Mouse (Mus musculus): Measurements from ENCODE around the gene Rhd. TPM values are rescaled to one million over a fixed set of nuclear protein-coding genes. Genes with fewer than 3 reads are reported as not detected.
A peak's percentile ranks its signal among the peaks of the same experiment; 100 is the strongest.

Rhd gene
- polyA plus RNA-seq, 1 experiment from 2014 or later: 2.1 TPM

DNA sequence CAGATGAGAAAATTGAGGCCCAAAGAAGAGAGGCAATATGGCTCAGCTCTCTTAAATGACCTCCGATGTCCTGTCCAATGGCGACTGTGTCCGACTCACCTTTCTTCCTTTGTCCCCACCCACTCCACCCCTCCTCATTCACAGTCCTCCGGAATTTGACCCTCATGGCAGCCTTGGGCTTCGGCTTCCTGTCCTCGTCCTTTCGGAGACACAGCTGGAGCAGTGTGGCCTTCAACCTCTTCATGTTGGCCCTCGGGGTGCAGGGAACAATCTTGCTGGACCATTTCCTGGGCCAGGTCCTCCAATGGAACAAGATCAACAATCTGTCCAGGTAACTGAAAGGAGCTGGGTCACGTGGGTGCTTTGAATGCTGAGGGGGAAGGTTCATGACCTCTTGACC, 11.8 kb downstream of the Rhd start:
- Histone ChIP-seq H3K36me3 (ENCODE audit: control insufficient read depth, insufficient read depth, low read length) (no peaks in the 10 kb centered on the region), H3K9me3 (ENCODE audit: control insufficient read depth, low read length) (no peaks in the 10 kb centered on the region), H3K27me3 (ENCODE audit: control insufficient read depth, insufficient read depth, low read length) (no peaks in the 10 kb centered on the region), H3K27ac (ENCODE audit: low read depth, low read length) (no peak overlapping the region), H3K4me1 (ENCODE audit: control insufficient read depth, insufficient read depth, low read length) (peaks cover 3% of the 10 kb centered on the region; the same call in 1 of the 2 replicates), H3K9ac (replicated peaks; ENCODE audit: low read depth, low read length) (no peak overlapping the region), H3K4me3 (ENCODE audit: low read depth, low read length) (no peak overlapping the region), H3K4me2 (ENCODE audit: low read depth, low read length) (no peak overlapping the region)
- 86% methylated on average over 9 of the region's 9 CpGs for WGBS
- no peak for ATAC-seq (ENCODE audit: low read depth)

DNA sequence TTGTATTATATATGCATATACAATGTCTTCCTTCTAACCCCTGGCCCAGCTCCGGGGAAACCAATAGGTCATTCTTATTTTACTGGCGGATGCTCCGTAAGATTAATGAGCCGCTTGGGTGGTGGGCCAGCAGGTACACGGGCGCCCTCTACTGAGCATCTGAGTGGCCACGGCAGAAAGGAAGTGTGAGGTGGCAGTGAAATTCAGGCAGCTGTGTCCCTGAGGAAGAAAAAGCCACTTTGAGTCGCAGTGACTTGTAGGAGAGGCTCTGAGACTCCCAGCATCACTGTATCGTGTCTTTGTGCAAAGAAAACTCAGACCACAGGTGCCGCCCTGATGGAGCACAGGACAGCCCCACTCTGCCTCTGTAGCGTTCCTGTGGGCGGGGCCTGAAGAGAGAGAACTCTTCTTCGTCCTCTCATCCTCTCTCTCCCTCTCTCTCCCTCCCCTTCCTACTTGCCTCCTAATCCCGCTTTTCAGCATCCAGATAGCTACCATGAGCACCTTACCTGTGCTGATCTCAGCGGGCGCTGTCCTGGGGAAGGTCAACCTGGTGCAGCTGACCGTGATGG, 15.2 kb downstream of the Rhd start:
- ATAC-seq (ENCODE audit: low read depth): no peak
- Histone ChIP-seq H3K4me2 (ENCODE audit: low read depth, low read length) (peak overlapping the region; percentile 43), H3K4me1 (ENCODE audit: control insufficient read depth, insufficient read depth, low read length) (peaks cover 3% of the 10 kb centered on the region; the same call in 1 of the 2 replicates), H3K9ac (replicated peaks; ENCODE audit: low read depth, low read length) (no peak overlapping the region), H3K36me3 (ENCODE audit: control insufficient read depth, insufficient read depth, low read length) (no peaks in the 10 kb centered on the region), H3K4me3 (ENCODE audit: low read depth, low read length) (peak overlapping the region; percentile 4; the same call in 1 of the 2 replicates), H3K27ac (ENCODE audit: low read depth, low read length) (no peak overlapping the region), H3K27me3 (ENCODE audit: control insufficient read depth, insufficient read depth, low read length) (no peaks in the 10 kb centered on the region), H3K9me3 (ENCODE audit: control insufficient read depth, low read length) (no peaks in the 10 kb centered on the region)
- 3% methylated on average over 17 of the region's 17 CpGs for WGBS

DNA sequence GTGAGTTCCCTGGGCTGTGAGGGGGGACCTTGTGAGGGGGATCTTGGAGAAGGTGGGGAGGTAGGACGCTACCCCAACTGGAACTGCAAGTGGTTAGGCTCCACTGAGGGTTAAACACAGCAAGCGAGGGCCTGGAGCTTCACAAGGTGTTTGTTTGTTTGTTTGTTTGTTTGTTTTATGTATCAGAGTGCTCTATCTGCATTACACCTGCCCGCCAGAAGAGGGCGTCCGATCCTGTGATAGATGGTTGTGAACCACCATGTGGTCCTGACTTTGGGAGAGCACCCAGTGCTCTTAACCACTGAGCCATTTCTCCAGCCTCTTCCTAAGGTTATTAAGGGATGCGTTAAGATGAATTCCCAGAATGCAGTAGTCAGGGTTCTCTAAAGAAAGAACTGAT, 15.7 kb downstream of the Rhd start:
- Histone ChIP-seq H3K27me3 (ENCODE audit: control insufficient read depth, insufficient read depth, low read length) (no peaks in the 10 kb centered on the region), H3K4me1 (ENCODE audit: control insufficient read depth, insufficient read depth, low read length) (peaks cover 3% of the 10 kb centered on the region; the same call in 1 of the 2 replicates), H3K9me3 (ENCODE audit: control insufficient read depth, low read length) (no peaks in the 10 kb centered on the region), H3K4me2 (ENCODE audit: low read depth, low read length) (peak overlapping the region; percentile 43; the same call in 1 of the 2 replicates), H3K4me3 (ENCODE audit: low read depth, low read length) (no peak overlapping the region), H3K36me3 (ENCODE audit: control insufficient read depth, insufficient read depth, low read length) (no peaks in the 10 kb centered on the region), H3K27ac (ENCODE audit: low read depth, low read length) (no peak overlapping the region), H3K9ac (replicated peaks; ENCODE audit: low read depth, low read length) (no peak overlapping the region)
- no peak for ATAC-seq (ENCODE audit: low read depth)
- 41% methylated on average over 6 of the region's 6 CpGs for WGBS

DNA sequence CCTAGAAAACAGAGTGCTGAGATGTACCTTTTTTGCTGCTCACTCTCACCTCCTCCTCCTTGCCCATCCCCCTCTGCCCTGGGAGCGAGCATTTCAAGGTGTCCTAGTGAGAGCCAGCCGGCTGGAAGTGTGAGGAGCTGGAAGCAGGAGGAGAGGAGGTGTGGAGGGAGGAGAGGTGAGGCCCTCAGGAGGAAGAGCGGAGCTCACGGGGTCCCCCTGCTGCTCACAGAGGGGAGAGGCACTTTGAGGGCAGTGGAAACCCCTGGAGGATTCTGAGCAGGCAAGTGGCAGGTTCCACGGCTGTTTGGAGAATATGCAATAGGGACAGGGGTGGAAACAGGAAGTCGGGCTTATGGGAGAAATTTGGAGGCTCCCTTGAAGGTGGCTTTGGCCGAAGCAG, 18.9 kb downstream of the Rhd start:
- no peak overlapping the region for H3K4me3 ChIP-seq (ENCODE audit: low read depth, low read length)
- H3K27me3 ChIP-seq (ENCODE audit: control insufficient read depth, insufficient read depth, low read length): no peaks in the 10 kb centered on the region
- WGBS: 32% methylated on average over 7 of the region's 7 CpGs
- no peaks in the 10 kb centered on the region for H3K36me3 ChIP-seq (ENCODE audit: control insufficient read depth, insufficient read depth, low read length)
- no peak for ATAC-seq (ENCODE audit: low read depth)
- peaks cover 3% of the 10 kb centered on the region; the same call in 1 of the 2 replicates for H3K4me1 ChIP-seq (ENCODE audit: control insufficient read depth, insufficient read depth, low read length)
- no peak overlapping the region for H3K9ac ChIP-seq (replicated peaks; ENCODE audit: low read depth, low read length)
- H3K4me2 ChIP-seq (ENCODE audit: low read depth, low read length): no peak overlapping the region
- H3K27ac ChIP-seq (ENCODE audit: low read depth, low read length): no peak overlapping the region
- H3K9me3 ChIP-seq (ENCODE audit: control insufficient read depth, low read length): no peaks in the 10 kb centered on the region

DNA sequence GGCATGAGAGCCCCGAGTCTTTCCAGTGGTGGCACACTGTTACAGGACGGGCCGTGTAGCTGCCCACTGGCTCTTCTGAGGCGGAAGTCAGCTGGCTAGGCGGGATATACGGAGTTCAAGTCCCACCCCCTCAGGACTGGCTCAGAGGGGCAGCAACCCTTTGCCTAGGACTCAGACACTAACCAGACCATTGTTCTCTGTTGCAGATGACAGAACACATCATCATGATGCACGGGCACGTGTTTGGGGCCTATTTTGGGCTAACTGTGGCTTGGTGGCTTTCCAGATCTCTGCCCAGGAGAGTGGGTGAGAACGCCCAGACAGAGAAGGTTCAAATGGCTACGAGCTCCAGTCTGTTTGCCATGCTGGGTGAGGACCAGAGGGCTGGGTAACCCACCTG, 19.5 kb downstream of the Rhd start:
- Histone ChIP-seq H3K9me3 (ENCODE audit: control insufficient read depth, low read length) (no peaks in the 10 kb centered on the region), H3K36me3 (ENCODE audit: control insufficient read depth, insufficient read depth, low read length) (no peaks in the 10 kb centered on the region), H3K4me3 (ENCODE audit: low read depth, low read length) (no peak overlapping the region), H3K27ac (ENCODE audit: low read depth, low read length) (no peak overlapping the region), H3K9ac (replicated peaks; ENCODE audit: low read depth, low read length) (no peak overlapping the region), H3K4me1 (ENCODE audit: control insufficient read depth, insufficient read depth, low read length) (peaks cover 3% of the 10 kb centered on the region; the same call in 1 of the 2 replicates), H3K27me3 (ENCODE audit: control insufficient read depth, insufficient read depth, low read length) (no peaks in the 10 kb centered on the region), H3K4me2 (ENCODE audit: low read depth, low read length) (no peak overlapping the region)
- no peak for ATAC-seq (ENCODE audit: low read depth)
- 91% methylated on average over 10 of the region's 10 CpGs for WGBS

DNA sequence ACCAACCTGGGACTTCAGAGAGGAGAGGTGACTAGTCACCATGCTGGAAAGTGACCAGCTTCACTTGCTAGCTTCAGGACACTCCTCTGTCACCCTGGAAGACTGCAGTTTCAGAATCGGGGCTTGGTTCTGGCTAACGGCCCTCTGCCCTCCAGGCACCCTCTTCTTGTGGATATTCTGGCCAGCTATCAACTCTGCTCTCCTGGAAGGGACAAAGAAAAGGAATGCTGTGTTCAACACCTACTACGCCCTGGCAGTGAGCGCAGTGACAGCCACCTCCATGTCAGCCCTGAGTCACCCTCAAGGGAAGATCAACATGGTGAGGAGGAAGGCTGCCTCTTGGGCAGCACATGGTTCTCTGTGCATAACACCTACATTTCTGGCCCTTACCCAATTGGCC, 20.0 kb downstream of the Rhd start:
- Histone ChIP-seq H3K4me1 (ENCODE audit: control insufficient read depth, insufficient read depth, low read length) (peaks cover 1% of the 10 kb centered on the region; the same call in 1 of the 2 replicates), H3K36me3 (ENCODE audit: control insufficient read depth, insufficient read depth, low read length) (no peaks in the 10 kb centered on the region), H3K4me2 (ENCODE audit: low read depth, low read length) (no peak overlapping the region), H3K27me3 (ENCODE audit: control insufficient read depth, insufficient read depth, low read length) (no peaks in the 10 kb centered on the region), H3K9ac (replicated peaks; ENCODE audit: low read depth, low read length) (no peak overlapping the region), H3K4me3 (ENCODE audit: low read depth, low read length) (no peak overlapping the region), H3K27ac (ENCODE audit: low read depth, low read length) (no peak overlapping the region), H3K9me3 (ENCODE audit: control insufficient read depth, low read length) (no peaks in the 10 kb centered on the region)
- 88% methylated on average over 4 of the region's 4 CpGs for WGBS
- ATAC-seq (ENCODE audit: low read depth): no peak

DNA sequence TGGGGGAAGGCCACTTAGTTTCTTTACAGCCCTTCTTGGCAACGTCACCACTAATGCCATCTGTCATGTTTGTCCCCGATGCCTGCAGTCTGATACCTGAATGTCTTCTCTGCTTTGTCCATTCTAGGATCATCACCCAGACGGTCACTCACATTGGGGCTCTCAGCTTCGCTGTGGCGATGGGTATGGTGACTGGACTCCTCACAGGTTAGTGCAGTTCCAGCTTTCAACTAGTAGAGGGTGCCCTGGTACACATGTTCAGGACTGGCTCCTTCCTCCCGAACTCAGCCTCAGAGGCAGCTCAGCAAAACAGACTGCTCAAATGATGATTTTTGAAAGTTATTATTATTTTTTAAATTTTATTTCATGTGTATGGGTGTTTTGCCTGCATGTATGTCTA, 27.8 kb downstream of the Rhd start:
- WGBS: 76% methylated on average over 6 of the region's 6 CpGs

DNA sequence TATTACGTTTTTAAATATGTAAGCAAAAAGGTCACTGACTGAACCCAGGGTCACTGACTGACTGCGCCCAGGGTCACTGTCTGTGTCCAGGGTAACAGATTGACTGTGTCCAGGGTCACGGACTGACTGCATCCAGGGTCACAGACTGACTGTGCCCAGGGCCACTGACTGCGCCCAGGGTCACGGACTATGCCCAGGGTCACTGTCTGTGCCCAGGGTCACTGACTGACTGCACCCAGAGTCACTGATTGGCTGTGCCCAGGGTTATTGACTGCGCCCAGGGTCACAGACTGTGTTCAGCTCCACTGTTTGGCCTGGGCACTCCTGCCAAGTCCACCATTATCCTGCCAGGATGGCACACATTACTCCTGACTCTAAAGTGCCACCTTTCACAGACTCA, 32.9 kb downstream of the Rhd start:
- no peak for ATAC-seq (ENCODE audit: low read depth)
- Histone ChIP-seq H3K9ac (replicated peaks; ENCODE audit: low read depth, low read length) (no peak overlapping the region), H3K4me2 (ENCODE audit: low read depth, low read length) (no peak overlapping the region), H3K36me3 (ENCODE audit: control insufficient read depth, insufficient read depth, low read length) (peaks cover 44% of the 10 kb centered on the region), H3K9me3 (ENCODE audit: control insufficient read depth, low read length) (no peaks in the 10 kb centered on the region), H3K27ac (ENCODE audit: low read depth, low read length) (no peak overlapping the region), H3K4me1 (ENCODE audit: control insufficient read depth, insufficient read depth, low read length) (no peaks in the 10 kb centered on the region), H3K4me3 (ENCODE audit: low read depth, low read length) (no peak overlapping the region), H3K27me3 (ENCODE audit: control insufficient read depth, insufficient read depth, low read length) (no peaks in the 10 kb centered on the region)
- WGBS: 87% methylated on average over 6 of the region's 6 CpGs

More for the DNA sequence above, 27.8 kb downstream of the Rhd start:
- Histone ChIP-seq H3K27me3 (ENCODE audit: control insufficient read depth, insufficient read depth, low read length) (no peaks in the 10 kb centered on the region), H3K27ac (ENCODE audit: low read depth, low read length) (no peak overlapping the region), H3K9me3 (ENCODE audit: control insufficient read depth, low read length) (no peaks in the 10 kb centered on the region), H3K4me1 (ENCODE audit: control insufficient read depth, insufficient read depth, low read length) (no peaks in the 10 kb centered on the region), H3K4me2 (ENCODE audit: low read depth, low read length) (no peak overlapping the region), H3K9ac (replicated peaks; ENCODE audit: low read depth, low read length) (no peak overlapping the region), H3K4me3 (ENCODE audit: low read depth, low read length) (no peak overlapping the region), H3K36me3 (ENCODE audit: control insufficient read depth, insufficient read depth, low read length) (peaks cover 13% of the 10 kb centered on the region)
- ATAC-seq (ENCODE audit: low read depth): no peak

DNA sequence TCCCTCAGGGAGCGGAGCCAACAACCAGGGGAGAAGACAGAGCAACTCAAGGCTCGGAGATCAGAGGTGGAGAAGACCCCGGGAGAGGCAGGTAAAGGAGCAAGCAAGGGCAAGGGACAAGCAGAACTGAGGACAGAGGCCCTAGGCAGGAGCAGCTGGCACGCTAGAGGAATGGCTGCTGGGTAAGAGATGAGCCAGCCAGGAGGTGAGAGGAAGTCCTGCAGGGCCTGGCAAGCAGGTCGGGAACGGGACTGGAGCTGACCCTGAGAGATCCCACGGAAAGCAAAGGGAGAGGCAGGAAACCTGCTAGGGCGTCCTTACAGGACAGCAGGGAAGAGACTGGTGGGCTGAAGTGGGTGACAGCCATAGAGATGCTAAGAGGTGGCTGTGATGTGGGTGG, 36.8 kb downstream of the Rhd start:
- Histone ChIP-seq H3K27me3 (ENCODE audit: control insufficient read depth, insufficient read depth, low read length) (no peaks in the 10 kb centered on the region), H3K9me3 (ENCODE audit: control insufficient read depth, low read length) (no peaks in the 10 kb centered on the region), H3K27ac (ENCODE audit: low read depth, low read length) (no peak overlapping the region), H3K4me1 (ENCODE audit: control insufficient read depth, insufficient read depth, low read length) (no peaks in the 10 kb centered on the region), H3K9ac (replicated peaks; ENCODE audit: low read depth, low read length) (no peak overlapping the region), H3K4me2 (ENCODE audit: low read depth, low read length) (no peak overlapping the region), H3K4me3 (ENCODE audit: low read depth, low read length) (no peak overlapping the region), H3K36me3 (ENCODE audit: control insufficient read depth, insufficient read depth, low read length) (peaks cover 68% of the 10 kb centered on the region)
- 97% methylated on average over 8 of the region's 8 CpGs for WGBS
- ATAC-seq (ENCODE audit: low read depth): no peak

Data from neural tube, embryonic 14.5 days (tissue).